Mouse (Mus musculus) CH12.LX (cell line): Measurements from ENCODE around the gene Olfr592. TPM values are rescaled to one million over a fixed set of nuclear protein-coding genes. Genes with fewer than 3 reads are reported as not detected.

ENCODE experiments used
- polyA plus RNA-seq: library from polyadenylated mRNA; unstranded; fragments of >175 nt; gene quantifications from 2 replicates; pipeline ENCODE4 v1.2.1, GENCODE M21; 2012; ENCODE audit warnings: low read depth; ENCODE audit not compliant: insufficient read length
- total RNA-seq, 2 experiments: library from RNA; depleted of rRNA; stranded (reverse); fragments of 300-350 nt in 1 of 2; fragments of >200 nt in 1 of 2; gene quantifications; 2 replicates each; pipeline ENCODE4 v1.2.3; 2012 to 2014

The Olfr592 gene
- total and polyA plus RNA-seq, 3 experiments = not detected

Other genes with a start within 250 kb of the Olfr592 start
Only the 20 nearest of the 25 such genes appear.
- not detected in 2 replicates for gene Olfr577, start 208.9 kb upstream of the Olfr592 start, total RNA-seq (2012; rRNA removed)
- not detected in 2 replicates for gene Olfr577, start 208.9 kb upstream of the Olfr592 start, total RNA-seq (2014; rRNA removed)
- not detected in 2 replicates for gene Olfr577, start 208.9 kb upstream of the Olfr592 start, polyA plus RNA-seq
- gene Olfr578, start 195.5 kb upstream of the Olfr592 start, total RNA-seq (2012; rRNA removed) = not detected in 2 replicates
- gene Olfr578, start 195.5 kb upstream of the Olfr592 start, total RNA-seq (2014; rRNA removed) = not detected in 2 replicates
- gene Olfr578, start 195.5 kb upstream of the Olfr592 start, polyA plus RNA-seq = not detected in 2 replicates
- gene Olfr582, start 146.8 kb upstream of the Olfr592 start, total RNA-seq (2012; rRNA removed) = not detected in 2 replicates
- gene Olfr582, start 146.8 kb upstream of the Olfr592 start, total RNA-seq (2014; rRNA removed) = not detected in 2 replicates
- gene Olfr582, start 146.8 kb upstream of the Olfr592 start, polyA plus RNA-seq = not detected in 2 replicates
- gene Olfr583, start 133.5 kb upstream of the Olfr592 start, total RNA-seq (2012; rRNA removed) = not detected in 2 replicates
- not detected in 2 replicates for gene Olfr583, start 133.5 kb upstream of the Olfr592 start, total RNA-seq (2014; rRNA removed)
- not detected in 2 replicates for gene Olfr583, start 133.5 kb upstream of the Olfr592 start, polyA plus RNA-seq
- not detected in 2 replicates for gene Olfr584, start 102.9 kb upstream of the Olfr592 start, total RNA-seq (2012; rRNA removed)
- not detected in 2 replicates for gene Olfr584, start 102.9 kb upstream of the Olfr592 start, total RNA-seq (2014; rRNA removed)
- not detected in 2 replicates for gene Olfr584, start 102.9 kb upstream of the Olfr592 start, polyA plus RNA-seq
- gene Olfr585, start 87.1 kb upstream of the Olfr592 start, total RNA-seq (2012; rRNA removed) = not detected in 2 replicates
- gene Olfr585, start 87.1 kb upstream of the Olfr592 start, total RNA-seq (2014; rRNA removed) = not detected in 2 replicates
- not detected in 2 replicates for gene Olfr585, start 87.1 kb upstream of the Olfr592 start, polyA plus RNA-seq
- gene Olfr586, start 59.2 kb upstream of the Olfr592 start, total RNA-seq (2012; rRNA removed) = not detected in 2 replicates
- not detected in 2 replicates for gene Olfr586, start 59.2 kb upstream of the Olfr592 start, total RNA-seq (2014; rRNA removed)
- gene Olfr586, start 59.2 kb upstream of the Olfr592 start, polyA plus RNA-seq = not detected in 2 replicates
- not detected in 2 replicates for gene Olfr588-ps1, start 43.9 kb upstream of the Olfr592 start, total RNA-seq (2012; rRNA removed)
- not detected in 2 replicates for gene Olfr588-ps1, start 43.9 kb upstream of the Olfr592 start, total RNA-seq (2014; rRNA removed)
- not detected in 2 replicates for gene Olfr588-ps1, start 43.9 kb upstream of the Olfr592 start, polyA plus RNA-seq
- gene Olfr589, start 28.4 kb upstream of the Olfr592 start, total RNA-seq (2012; rRNA removed) = not detected in 2 replicates
- gene Olfr589, start 28.4 kb upstream of the Olfr592 start, total RNA-seq (2014; rRNA removed) = not detected in 2 replicates
- gene Olfr589, start 28.4 kb upstream of the Olfr592 start, polyA plus RNA-seq = not detected in 2 replicates
- not detected in 2 replicates for gene Olfr591, start 6.5 kb upstream of the Olfr592 start, total RNA-seq (2012; rRNA removed)
- not detected in 2 replicates for gene Olfr591, start 6.5 kb upstream of the Olfr592 start, total RNA-seq (2014; rRNA removed)
- not detected in 2 replicates for gene Olfr591, start 6.5 kb upstream of the Olfr592 start, polyA plus RNA-seq
- gene Olfr593, start 27.1 kb downstream of the Olfr592 start, total RNA-seq (2012; rRNA removed) = not detected in 2 replicates
- not detected in 2 replicates for gene Olfr593, start 27.1 kb downstream of the Olfr592 start, total RNA-seq (2014; rRNA removed)
- not detected in 2 replicates for gene Olfr593, start 27.1 kb downstream of the Olfr592 start, polyA plus RNA-seq
- not detected in 2 replicates for gene Olfr594, start 32.2 kb downstream of the Olfr592 start, total RNA-seq (2012; rRNA removed)
- gene Olfr594, start 32.2 kb downstream of the Olfr592 start, total RNA-seq (2014; rRNA removed) = not detected in 2 replicates
- gene Olfr594, start 32.2 kb downstream of the Olfr592 start, polyA plus RNA-seq = not detected in 2 replicates
- not detected in 2 replicates for gene Usp17ld, start 67.7 kb downstream of the Olfr592 start, total RNA-seq (2012; rRNA removed)
- not detected in 2 replicates for gene Usp17ld, start 67.7 kb downstream of the Olfr592 start, total RNA-seq (2014; rRNA removed)
- gene Usp17ld, start 67.7 kb downstream of the Olfr592 start, polyA plus RNA-seq = not detected in 2 replicates
- gene Olfr596, start 120.8 kb downstream of the Olfr592 start, total RNA-seq (2012; rRNA removed) = not detected in 2 replicates
- not detected in 2 replicates for gene Olfr596, start 120.8 kb downstream of the Olfr592 start, total RNA-seq (2014; rRNA removed)
- not detected in 2 replicates for gene Olfr596, start 120.8 kb downstream of the Olfr592 start, polyA plus RNA-seq
- gene Olfr597, start 131.5 kb downstream of the Olfr592 start, total RNA-seq (2012; rRNA removed) = not detected in 2 replicates
- gene Olfr597, start 131.5 kb downstream of the Olfr592 start, total RNA-seq (2014; rRNA removed) = not detected in 2 replicates
- gene Olfr597, start 131.5 kb downstream of the Olfr592 start, polyA plus RNA-seq = not detected in 2 replicates
- not detected in 2 replicates for gene Olfr598, start 138.8 kb downstream of the Olfr592 start, total RNA-seq (2012; rRNA removed)
- not detected in 2 replicates for gene Olfr598, start 138.8 kb downstream of the Olfr592 start, total RNA-seq (2014; rRNA removed)
- not detected in 2 replicates for gene Olfr598, start 138.8 kb downstream of the Olfr592 start, polyA plus RNA-seq
- not detected in 2 replicates for gene Olfr599, start 151.1 kb downstream of the Olfr592 start, total RNA-seq (2012; rRNA removed)
- gene Olfr599, start 151.1 kb downstream of the Olfr592 start, total RNA-seq (2014; rRNA removed) = not detected in 2 replicates
- not detected in 2 replicates for gene Olfr599, start 151.1 kb downstream of the Olfr592 start, polyA plus RNA-seq
- not detected in 2 replicates for gene Olfr600, start 164.9 kb downstream of the Olfr592 start, total RNA-seq (2012; rRNA removed)
- not detected in 2 replicates for gene Olfr600, start 164.9 kb downstream of the Olfr592 start, total RNA-seq (2014; rRNA removed)
- not detected in 2 replicates for gene Olfr600, start 164.9 kb downstream of the Olfr592 start, polyA plus RNA-seq
- not detected in 2 replicates for gene Olfr601, start 177.9 kb downstream of the Olfr592 start, total RNA-seq (2012; rRNA removed)
- gene Olfr601, start 177.9 kb downstream of the Olfr592 start, total RNA-seq (2014; rRNA removed) = not detected in 2 replicates
- not detected in 2 replicates for gene Olfr601, start 177.9 kb downstream of the Olfr592 start, polyA plus RNA-seq
- gene Olfr603, start 201.4 kb downstream of the Olfr592 start, total RNA-seq (2012; rRNA removed) = not detected in 2 replicates
- gene Olfr603, start 201.4 kb downstream of the Olfr592 start, total RNA-seq (2014; rRNA removed) = not detected in 2 replicates
- gene Olfr603, start 201.4 kb downstream of the Olfr592 start, polyA plus RNA-seq = not detected in 2 replicates